Mouse (Mus musculus) E14TG2a.4 (cell line): ENCODE measurements at regions not wholly inside any gene's neighbourhood (a gene's known extent, or its start where the extent isn't known, plus 50 kb on each side); places are given as distances from the start of the nearest gene placed in this dataset.

Experiments used
- H3K27me3 ChIP-seq: 2 replicates; pipeline ENCODE4 v1.6.1; 2014; ENCODE audit warnings: low read length, control low read depth; ENCODE audit not compliant: insufficient read depth
- H3K36me3 ChIP-seq: 2 replicates; pipeline ENCODE4 v1.6.1; 2014; ENCODE audit warnings: low read length, control low read depth; ENCODE audit not compliant: insufficient read depth
- H3K4me1 ChIP-seq: replicated peaks from 2 replicates; pipeline ENCODE4 v1.6.1; 2014; ENCODE audit warnings: low read depth, low read length, control low read depth
- H3K4me3 ChIP-seq: replicated peaks from 2 replicates; pipeline ENCODE4 v1.5.1; 2014; ENCODE audit warnings: mild to moderate bottlenecking, low read length
- H3K9me3 ChIP-seq: 2 replicates; pipeline ENCODE4 v1.6.1; 2014; ENCODE audit warnings: low read length, control low read depth
- CTCF ChIP-seq: conservative IDR thresholded peaks from 2 replicates; pipeline ENCODE4 v1.5.1; 2014; ENCODE audit warnings: low read length
- NANOG ChIP-seq: IDR thresholded peaks from 2 replicates; pipeline ENCODE4 v1.6.1; 2014; ENCODE audit warnings: borderline replicate concordance, low read length, mixed read lengths
- POU5F1 ChIP-seq: IDR thresholded peaks from 2 replicates; pipeline ENCODE4 v1.6.1; 2014; ENCODE audit warnings: low read length, borderline replicate concordance

DNA sequence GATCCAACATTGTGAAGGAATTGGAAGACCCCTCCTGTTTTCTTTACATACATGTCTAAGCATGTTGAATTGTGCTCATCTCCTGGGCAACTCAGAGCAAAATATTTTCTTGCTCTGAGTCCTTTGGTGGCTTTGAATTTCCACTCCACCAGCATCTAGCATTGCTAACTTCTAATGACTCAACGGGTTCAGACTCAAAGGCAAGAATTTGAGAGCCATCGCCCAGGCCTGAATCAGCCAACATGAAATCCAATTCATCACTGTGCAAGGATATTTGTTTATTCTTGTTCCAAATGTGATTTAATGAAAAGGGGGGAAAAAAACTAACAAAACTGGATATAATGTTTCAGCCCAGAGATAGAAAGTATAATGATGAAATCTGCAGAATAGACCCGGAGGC lies 121.9 kb upstream of the Phactr1 start:
- Histone ChIP-seq H3K9me3 (no peaks in the 10 kb centered on the region), H3K36me3 (no peaks in the 10 kb centered on the region), H3K4me1 (no peaks in the 10 kb centered on the region), H3K4me3 (no peak overlapping the region), H3K27me3 (no peaks in the 10 kb centered on the region)
- no peak for TF ChIP-seq CTCF
- TF ChIP-seq POU5F1: no peak
- no peak for TF ChIP-seq NANOG

- Histone ChIP-seq H3K4me3 (no peak overlapping the region), H3K27me3 (no peaks in the 10 kb centered on the region), H3K36me3 (no peaks in the 10 kb centered on the region), H3K9me3 (no peaks in the 10 kb centered on the region), H3K4me1 (no peaks in the 10 kb centered on the region)
- TF ChIP-seq NANOG: no peak
- TF ChIP-seq POU5F1: no peak
- TF ChIP-seq CTCF: no peak
These were observed 119.0 kb upstream of the Phactr1 start for GRCm38 (mm10) chr13:42561446-42561845.

GRCm38 (mm10) chr13:42565291-42566058 lies 114.9 kb upstream of the Phactr1 start:
- peak overlapping the region; percentile 20; the same call in 1 of the 2 replicates for H3K4me3 ChIP-seq
- H3K36me3 ChIP-seq: no peaks in the 10 kb centered on the region
- TF ChIP-seq NANOG: no peak
- TF ChIP-seq POU5F1: no peak
- no peak for TF ChIP-seq CTCF
- H3K9me3 ChIP-seq: no peaks in the 10 kb centered on the region
- H3K27me3 ChIP-seq: no peaks in the 10 kb centered on the region
- no peaks in the 10 kb centered on the region for H3K4me1 ChIP-seq

GRCm38 (mm10) chr13:42570600-42571348 lies 109.6 kb upstream of the Phactr1 start:
- H3K4me1 ChIP-seq: no peaks in the 10 kb centered on the region
- H3K27me3 ChIP-seq: no peaks in the 10 kb centered on the region
- no peaks in the 10 kb centered on the region for H3K9me3 ChIP-seq
- H3K36me3 ChIP-seq: no peaks in the 10 kb centered on the region
- no peak overlapping the region for H3K4me3 ChIP-seq
- TF ChIP-seq NANOG (no peak), POU5F1 (no peak), CTCF (no peak)

DNA sequence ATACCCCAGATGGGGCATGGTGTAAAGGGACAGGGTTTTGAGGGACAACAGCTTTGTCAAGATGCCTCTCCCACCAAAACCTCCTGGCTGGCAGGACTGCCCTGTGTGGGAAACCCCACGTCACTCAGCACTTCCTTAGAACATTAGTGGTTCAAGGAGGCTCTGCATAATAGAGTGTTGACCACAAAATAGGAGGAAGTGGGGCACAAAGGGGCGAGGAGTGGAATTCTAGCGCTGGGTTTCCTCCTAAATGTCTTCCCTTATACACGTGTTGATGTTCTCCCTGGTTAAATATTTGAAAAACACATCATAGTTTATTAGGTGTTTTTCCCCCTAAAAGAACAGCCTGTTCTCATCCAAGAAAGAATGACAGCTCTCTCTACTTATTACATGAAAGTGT lies 106.2 kb upstream of the Phactr1 start:
- no peaks in the 10 kb centered on the region for H3K27me3 ChIP-seq
- H3K36me3 ChIP-seq: no peaks in the 10 kb centered on the region
- H3K4me3 ChIP-seq: no peak overlapping the region
- TF ChIP-seq CTCF (no peak), POU5F1 (no peak), NANOG (no peak)
- no peaks in the 10 kb centered on the region for H3K4me1 ChIP-seq
- H3K9me3 ChIP-seq: no peaks in the 10 kb centered on the region

GRCm38 (mm10) chr13:42575725-42576426 lies 104.5 kb upstream of the Phactr1 start:
- Histone ChIP-seq H3K9me3 (no peaks in the 10 kb centered on the region), H3K27me3 (no peaks in the 10 kb centered on the region), H3K4me1 (no peaks in the 10 kb centered on the region), H3K36me3 (no peaks in the 10 kb centered on the region), H3K4me3 (no peak overlapping the region)
- TF ChIP-seq POU5F1 (no peak), CTCF (peak; percentile 89)

GRCm38 (mm10) chr13:42579471-42579870 lies 101.0 kb upstream of the Phactr1 start:
- TF ChIP-seq NANOG: no peak
- TF ChIP-seq POU5F1: no peak
- no peak for TF ChIP-seq CTCF
- no peaks in the 10 kb centered on the region for H3K36me3 ChIP-seq
- no peaks in the 10 kb centered on the region for H3K27me3 ChIP-seq
- no peaks in the 10 kb centered on the region for H3K4me1 ChIP-seq
- no peak overlapping the region for H3K4me3 ChIP-seq
- H3K9me3 ChIP-seq: no peaks in the 10 kb centered on the region

- Histone ChIP-seq H3K36me3 (no peaks in the 10 kb centered on the region), H3K9me3 (no peaks in the 10 kb centered on the region), H3K4me1 (no peaks in the 10 kb centered on the region), H3K4me3 (no peak overlapping the region), H3K27me3 (no peaks in the 10 kb centered on the region)
- TF ChIP-seq NANOG: no peak
- TF ChIP-seq POU5F1: no peak
- peak; percentile 54 for TF ChIP-seq CTCF
These were observed 91.3 kb upstream of the Phactr1 start for GRCm38 (mm10) chr13:42589136-42589535.

- H3K4me3 ChIP-seq: no peak overlapping the region
- no peaks in the 10 kb centered on the region for H3K9me3 ChIP-seq
These were observed 90.8 kb upstream of the Phactr1 start for GRCm38 (mm10) chr13:42589607-42590006.

More at GRCm38 (mm10) chr13:42589607-42590006, 90.8 kb upstream of the Phactr1 start:
- H3K36me3 ChIP-seq: no peaks in the 10 kb centered on the region
- no peaks in the 10 kb centered on the region for H3K4me1 ChIP-seq
- 0 out of 2 replicates have a peak, but pooled peaks have one; percentile 7 for TF ChIP-seq CTCF
- no peak for TF ChIP-seq POU5F1
- TF ChIP-seq NANOG: no peak
- no peaks in the 10 kb centered on the region for H3K27me3 ChIP-seq
